Mouse (Mus musculus): ENCODE data around the gene Eif4g2.

DNA sequence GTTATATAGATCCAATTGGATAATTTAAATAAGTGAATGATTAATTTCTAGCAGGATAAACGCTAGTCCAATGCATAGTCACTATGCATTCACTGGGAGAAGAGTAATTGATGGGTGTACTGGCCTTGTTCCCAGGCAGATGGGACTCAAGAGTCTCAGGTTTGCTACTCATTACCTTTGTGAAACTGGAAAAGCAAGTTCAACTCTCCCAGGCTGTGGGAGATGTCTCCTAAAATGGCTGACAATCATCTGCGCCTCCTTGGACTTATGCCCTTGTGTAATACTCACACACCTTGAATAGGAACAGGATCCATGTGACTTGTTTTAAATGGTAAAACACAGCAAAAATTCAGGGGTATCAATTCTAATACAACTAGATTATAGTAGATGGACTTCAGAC lies 26.3 kb upstream of the Eif4g2 start:
- TF ChIP-seq ZC3H11A (IDR thresholded peaks at IDR 0.05; ENCODE audit: borderline replicate concordance, low read depth, low read length), result no peak
- no peak for TF ChIP-seq MAFK (IDR thresholded peaks at IDR 0.05; ENCODE audit: insufficient read depth, low read depth, low read length)

All from ES-E14 (cell line).